Mouse (Mus musculus): Measurements from ENCODE around the gene Ube2k.

Gene Ube2k

GRCm38 (mm10) chr5:65638896-65639295 is 101.9 kb downstream of the Ube2k start:
- DNase-seq (ENCODE audit: low spot score in 2 of 2), result no peak
